Mouse (Mus musculus): ENCODE data around the gene Ces4a. TPM values are rescaled to one million over a fixed set of nuclear protein-coding genes. Genes with fewer than 3 reads are reported as not detected.
"Not testable (repeated sequence)": the region's sequence is repeated elsewhere in the genome, so short reads cannot be mapped to it uniquely, and the experiment has no call there.

Gene Ces4a
- total RNA-seq (2021): not detected

GRCm38 (mm10) chr8:105131509-105131908 is at the start of gene Ces4a:
Ces4a (plus strand) TSS chr8:105131800.
- DNase-seq: no peak
- intact Hi-C loops (cut with DNase I): no loop called here

DNA sequence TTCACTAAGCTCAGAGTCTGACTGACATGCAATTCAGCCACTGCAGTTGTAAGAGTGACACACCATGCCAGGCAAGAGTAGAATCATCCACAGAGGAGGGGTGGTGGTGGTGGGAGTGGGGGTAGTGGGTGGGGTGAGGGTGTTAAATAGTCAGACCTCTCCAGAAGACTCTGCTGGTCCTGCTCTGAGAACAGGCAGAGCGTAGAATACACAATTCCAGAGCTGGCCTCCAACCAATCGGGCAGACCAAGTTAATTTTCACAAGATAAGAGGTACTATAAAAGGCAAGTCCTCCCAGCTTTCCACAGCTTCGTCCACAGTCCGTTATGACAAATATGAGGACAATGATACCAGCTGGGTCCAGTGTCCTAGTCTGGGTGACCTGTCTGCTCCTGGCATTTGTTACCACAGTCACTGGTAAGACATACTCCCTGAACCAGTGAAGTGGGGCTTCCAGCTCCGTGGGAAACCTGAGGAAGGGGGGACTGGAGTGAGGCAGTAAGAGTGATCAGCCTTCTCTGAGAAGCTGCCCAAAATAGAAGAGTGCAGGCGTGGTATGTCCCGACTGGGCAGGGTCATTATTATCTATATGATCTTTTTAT is 48.0 kb upstream of the Ces4a start, which contains the start of gene Ces3b:
Gene Ces3b (plus strand): TSS at position 305 of the 602 bp plus-strand sequence.
- peak; percentile 13 to 31 for DNase-seq
- intact Hi-C loops (cut with DNase I): no loop called here

GRCm38 (mm10) chr8:105088166-105088565 is 43.4 kb upstream of the Ces4a start:
- DNase-seq; intact Hi-C loops (cut with DNase I): not testable (repeated sequence)

DNA sequence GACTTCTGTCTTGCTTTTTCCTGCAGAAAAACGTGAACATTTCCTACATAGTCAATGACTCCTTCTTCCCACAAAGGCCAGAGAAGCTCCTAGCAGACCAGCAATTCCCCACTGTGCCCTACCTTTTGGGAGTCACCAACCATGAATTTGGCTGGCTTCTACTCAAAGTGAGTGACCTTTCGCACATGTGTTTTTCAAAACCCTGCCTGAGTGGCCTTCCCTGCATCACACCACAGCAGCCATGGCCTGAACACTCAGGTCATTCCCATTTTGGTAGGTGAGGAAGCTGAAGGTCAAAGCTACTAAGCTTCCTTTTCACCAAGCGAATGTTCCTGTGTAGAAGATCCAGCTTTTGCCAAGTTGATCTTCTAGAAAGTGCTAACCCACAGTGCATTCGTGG is 43.0 kb upstream of the Ces4a start:
- intact Hi-C loops (cut with DNase I): no loop called here
- DNase-seq: no peak

- DNase-seq: no peak
- intact Hi-C loops (cut with DNase I): no loop called here
These were observed 37.6 kb upstream of the Ces4a start for GRCm38 (mm10) chr8:105093992-105094391.

- intact Hi-C loops (cut with DNase I); DNase-seq: not testable (repeated sequence)
These were observed 29.4 kb upstream of the Ces4a start for GRCm38 (mm10) chr8:105102101-105102785.

- DNase-seq; intact Hi-C loops (cut with DNase I): not testable (repeated sequence)
These were observed 27.9 kb upstream of the Ces4a start for GRCm38 (mm10) chr8:105103701-105104100.

GRCm38 (mm10) chr8:105104220-105104619 is 27.4 kb upstream of the Ces4a start:
- DNase-seq: no peak
- intact Hi-C loops (cut with DNase I): no loop called here

GRCm38 (mm10) chr8:105129864-105130263 is 1.7 kb upstream of the Ces4a start:
- intact Hi-C loops (cut with DNase I): loop anchor here (10.0 kb wide), 1 partner anchor 475 kb away; no protein-coding TSS in a partner anchor

GRCm38 (mm10) chr8:105138423-105138822 is 6.8 kb downstream of the Ces4a start:
- intact Hi-C loops (cut with DNase I): loop anchor here (1.0 kb wide), 1 partner anchor 78 kb away; no protein-coding TSS in a partner anchor

More at GRCm38 (mm10) chr8:105129864-105130263, 1.7 kb upstream of the Ces4a start:
- DNase-seq: no peak

GRCm38 (mm10) chr8:105142395-105142794 is 10.8 kb downstream of the Ces4a start:
- DNase-seq: no peak
- intact Hi-C loops (cut with DNase I): no loop called here

More at GRCm38 (mm10) chr8:105138423-105138822, 6.8 kb downstream of the Ces4a start:
- peak; percentile 79 to 86 for DNase-seq

- intact Hi-C loops (cut with DNase I): no loop called here
- DNase-seq: no peak
These were observed 20.1 kb downstream of the Ces4a start for GRCm38 (mm10) chr8:105151654-105152053.

DNA sequence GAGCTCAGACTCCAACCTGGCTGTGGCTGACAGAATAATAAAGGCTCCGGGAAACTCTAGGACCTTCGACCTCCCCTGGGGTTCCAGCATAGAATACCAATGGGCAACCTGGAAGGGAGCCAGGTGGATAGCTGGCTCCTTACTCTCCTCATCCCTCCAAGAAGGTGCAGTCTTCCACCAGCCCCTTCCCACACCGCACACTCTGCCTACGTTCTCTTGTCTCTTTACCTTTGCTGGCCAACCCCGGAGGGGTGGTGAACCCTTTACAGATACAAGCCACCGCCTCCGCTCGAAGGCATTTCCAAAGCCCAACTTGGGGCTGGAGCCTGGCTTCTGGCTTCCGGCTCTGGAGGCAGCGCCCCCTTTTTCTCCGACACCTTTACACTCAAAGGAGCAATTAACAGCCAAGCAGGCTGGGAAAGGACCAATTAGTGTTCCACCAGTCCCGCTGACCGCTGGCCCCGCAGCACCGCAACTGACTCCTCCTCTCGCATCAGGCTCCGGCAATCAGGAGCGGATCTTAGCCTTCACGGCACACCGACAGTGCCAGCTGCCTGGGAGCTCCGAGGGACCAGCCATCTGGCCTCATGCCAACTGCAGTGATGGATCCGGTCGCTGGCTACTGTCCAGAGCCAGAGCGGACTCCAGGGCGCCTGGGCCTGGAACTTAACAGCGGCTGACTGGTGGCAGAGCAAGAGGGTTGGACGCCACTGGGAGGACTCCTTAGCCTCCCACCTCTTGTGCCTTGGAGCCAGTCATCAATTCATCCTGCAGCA is 21.2 kb downstream of the Ces4a start:
- DNase-seq: peak; percentile 78 to 79
- intact Hi-C loops (cut with DNase I): no loop called here

GRCm38 (mm10) chr8:105154316-105154715 is 22.7 kb downstream of the Ces4a start:
- intact Hi-C loops (cut with DNase I): no loop called here
- DNase-seq: no peak

DNA sequence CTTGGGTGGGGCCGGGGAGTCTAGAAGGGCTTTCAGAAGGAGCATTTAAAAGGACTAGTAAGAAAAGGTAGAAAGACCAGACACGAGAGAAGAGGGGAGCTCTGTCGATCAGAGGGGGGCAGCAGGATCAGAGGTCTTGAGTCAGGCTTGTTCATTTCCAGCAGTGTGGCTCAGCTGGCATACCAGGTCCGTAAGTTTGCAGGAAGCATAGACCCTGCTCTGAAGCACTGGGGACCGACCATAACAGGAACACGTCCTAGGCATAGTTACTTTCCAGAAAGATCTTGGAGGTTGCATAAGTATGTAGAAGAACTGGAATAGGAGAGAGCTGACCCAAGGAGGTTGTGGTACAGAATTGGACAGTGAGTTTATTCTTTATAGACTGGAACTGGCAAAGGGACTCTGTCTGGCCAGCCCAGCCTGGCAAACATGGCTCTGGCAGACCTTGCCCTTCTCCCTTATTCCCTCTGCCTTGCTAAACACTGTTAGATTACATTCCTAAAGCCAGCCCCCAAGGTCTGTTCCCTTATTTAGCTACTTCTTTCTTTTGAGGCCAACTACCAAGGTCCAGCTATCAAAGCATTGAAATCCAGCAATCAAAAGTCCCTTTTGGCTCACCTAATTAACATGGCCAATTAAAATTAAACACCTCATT is 23.6 kb downstream of the Ces4a start:
- intact Hi-C loops (cut with DNase I): loop anchor here (5.0 kb wide), 1 partner anchor 62 kb away; no protein-coding TSS in a partner anchor
- no peak for DNase-seq

DNA sequence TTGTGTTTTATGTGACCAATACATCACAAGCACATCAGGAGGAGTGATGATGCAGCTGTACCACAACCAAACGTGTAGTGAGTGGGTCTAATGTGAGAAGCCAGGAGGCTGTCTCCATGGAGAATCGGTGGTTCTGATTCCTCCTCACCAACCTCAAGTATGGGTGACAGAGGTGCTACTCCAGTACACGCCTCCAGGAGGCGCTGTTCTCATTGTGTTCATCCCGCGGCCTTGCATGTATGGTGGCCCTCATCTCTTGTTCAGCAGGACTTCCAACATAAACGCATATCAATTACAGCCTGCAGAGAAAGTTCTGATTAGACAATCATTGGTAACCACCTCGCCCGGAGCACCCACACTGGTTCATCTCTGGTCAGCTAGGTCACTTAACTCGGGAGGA is 26.0 kb downstream of the Ces4a start:
- peak; percentile 21 to 54 for DNase-seq
- intact Hi-C loops (cut with DNase I): loop anchor here (5.0 kb wide), 1 partner anchor 60 kb away; no protein-coding TSS in a partner anchor

DNA sequence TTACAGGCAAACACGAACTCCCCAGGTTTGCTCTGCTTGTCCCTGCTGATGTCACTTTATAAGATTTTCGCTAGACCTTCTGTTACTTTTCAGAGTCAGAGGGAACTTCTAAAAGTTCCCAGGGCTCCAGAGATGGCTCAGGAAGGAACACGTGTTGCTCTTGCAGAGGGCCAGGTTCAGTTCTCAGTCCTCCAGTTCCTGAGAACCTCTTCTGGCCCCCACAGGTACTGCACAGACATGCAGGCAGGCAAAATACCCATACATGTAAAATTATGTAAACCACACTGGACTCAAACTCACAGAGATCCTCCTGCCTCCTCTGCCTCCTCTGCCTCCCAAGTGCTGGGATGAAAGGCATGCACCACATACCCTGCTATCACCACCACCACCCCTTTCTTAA is 26.5 kb downstream of the Ces4a start:
- no peak for DNase-seq
- intact Hi-C loops (cut with DNase I): loop anchor here (5.0 kb wide), 1 partner anchor 59 kb away; no protein-coding TSS in a partner anchor

DNA sequence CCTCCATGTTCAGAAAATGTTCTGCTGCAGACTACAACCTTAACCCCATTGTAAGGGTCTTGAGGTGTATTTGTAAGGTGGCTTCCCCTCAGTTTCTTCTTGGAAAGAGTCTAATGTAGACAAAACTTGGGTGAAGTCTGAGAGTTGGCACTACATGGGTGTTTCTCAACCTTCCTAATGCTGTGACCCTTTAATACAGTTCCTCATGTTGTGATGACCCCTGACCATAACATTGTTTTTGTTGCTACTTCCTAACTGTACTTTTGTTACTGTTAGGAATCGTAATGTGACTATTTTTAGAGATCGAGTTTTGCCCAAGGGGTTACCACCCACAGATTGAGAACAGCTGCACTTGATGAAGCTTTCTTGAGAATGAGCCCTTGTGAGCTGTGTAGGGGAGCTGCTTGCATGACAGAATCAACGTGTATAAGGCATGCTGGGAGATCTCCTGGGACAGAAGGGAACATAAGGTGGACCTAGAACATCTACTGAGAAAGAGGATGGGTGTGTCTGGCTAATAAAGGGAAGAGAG is 29.6 kb downstream of the Ces4a start:
- intact Hi-C loops (cut with DNase I): no loop called here
- peak; percentile 20 to 21 for DNase-seq

DNA sequence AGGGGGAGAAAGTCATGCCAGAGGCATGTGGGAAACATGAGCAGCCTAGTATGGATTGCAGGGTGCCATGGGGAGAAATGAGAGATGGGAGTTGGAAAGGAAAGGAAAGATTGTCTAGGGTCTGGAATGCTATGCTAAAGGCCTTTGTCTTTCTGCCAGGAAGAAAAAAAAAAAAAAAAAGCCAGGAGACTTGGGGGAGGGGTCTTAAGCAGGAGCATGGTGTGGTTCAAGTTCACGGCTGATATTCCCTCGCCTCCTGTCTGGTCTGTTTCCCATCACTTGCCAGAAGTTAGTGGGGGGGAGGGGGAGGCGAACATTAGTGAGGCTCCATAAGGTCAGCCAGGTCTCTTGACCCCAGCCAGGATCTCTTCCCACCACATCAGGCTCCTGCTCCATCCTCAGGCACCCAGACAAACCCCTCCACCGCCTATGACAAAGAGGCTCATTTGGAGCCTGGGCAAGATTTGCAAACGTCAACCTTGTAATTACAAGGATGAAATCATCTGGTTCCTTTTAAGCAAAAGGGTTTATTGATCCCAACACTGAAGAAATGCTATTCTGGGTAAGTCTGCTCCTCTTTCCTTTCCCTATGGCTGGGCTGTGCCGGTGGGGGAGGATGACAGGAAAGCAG is 32.8 kb downstream of the Ces4a start:
- DNase-seq: no peak
- intact Hi-C loops (cut with DNase I): no loop called here

DNA sequence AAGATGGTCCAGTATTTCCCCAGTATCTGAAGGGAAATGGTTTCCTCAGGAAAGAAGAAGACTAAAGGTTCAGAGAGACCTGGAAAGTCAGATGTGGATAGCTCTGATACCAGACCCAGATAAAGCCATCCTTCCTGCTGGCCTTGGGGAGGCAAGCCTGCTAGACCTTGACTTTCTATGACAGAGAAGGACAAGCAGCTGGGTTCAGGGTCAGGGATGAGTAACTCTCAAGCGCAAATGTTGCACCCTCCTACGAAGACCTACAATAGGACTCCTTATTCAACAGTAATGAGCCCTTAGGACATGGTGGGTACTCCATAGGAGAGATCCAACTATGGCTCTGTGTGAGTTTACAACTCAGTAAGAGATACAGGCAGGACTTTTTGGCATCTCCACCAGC is 33.6 kb downstream of the Ces4a start:
- no peak for DNase-seq

More for the DNA sequence above, 33.6 kb downstream of the Ces4a start:
- intact Hi-C loops (cut with DNase I): no loop called here
